Mouse (Mus musculus) forebrain, embryonic 13.5 days (tissue): ENCODE data around the gene Chd8. TPM values are rescaled to one million over a fixed set of nuclear protein-coding genes. Genes with fewer than 3 reads are reported as not detected.
A peak's percentile ranks its signal among the peaks of the same experiment; 100 is the strongest.

Experiments
- ATAC-seq: fragments of 200-750 bp; cut with Nextera tagmentation; 2 replicates; pipeline ENCODE4 v1.8.0; 2017
- H3K27ac ChIP-seq: fragments of 300-500 bp; sonication (generic); 2 replicates; pipeline ENCODE4 v1.5.1; 2015; ENCODE audit warnings: inconsistent platforms, mild to moderate bottlenecking, moderate library complexity
- H3K27me3 ChIP-seq: fragments of 300-500 bp; sonication (generic); 2 replicates; pipeline ENCODE4 v1.6.1; 2015; ENCODE audit warnings: mild to moderate bottlenecking, inconsistent platforms
- H3K36me3 ChIP-seq: fragments of 300-500 bp; sonication (generic); 2 replicates; pipeline ENCODE4 v1.6.1; 2015; ENCODE audit warnings: mild to moderate bottlenecking, inconsistent platforms; ENCODE audit not compliant: poor library complexity, severe bottlenecking
- H3K4me1 ChIP-seq: fragments of 300-500 bp; sonication (generic); 2 replicates; pipeline ENCODE4 v1.6.1; 2015; ENCODE audit warnings: inconsistent platforms
- H3K4me2 ChIP-seq: fragments of 300-500 bp; sonication (generic); 2 replicates; pipeline ENCODE4 v1.6.1; 2015; ENCODE audit warnings: inconsistent platforms, mild to moderate bottlenecking, moderate library complexity
- H3K4me3 ChIP-seq: fragments of 300-500 bp; sonication (generic); 2 replicates; pipeline ENCODE4 v1.5.1; 2015; ENCODE audit warnings: mild to moderate bottlenecking, inconsistent platforms
- H3K9ac ChIP-seq: fragments of 300-500 bp; sonication (generic); 2 replicates; pipeline ENCODE4 v1.6.1; 2015; ENCODE audit warnings: mild to moderate bottlenecking, inconsistent platforms
- H3K9me3 ChIP-seq: fragments of 300-500 bp; sonication (generic); replicated peaks from 2 replicates; pipeline ENCODE4 v1.6.1; 2016; ENCODE audit warnings: inconsistent platforms
- WGBS: fragments of 180-500 bp; shearing (Covaris S2); methylation state at CpG from one replicate; pipeline ENCODE4 v1.1.7; 2015; 5-methylcytosine and 5-hydroxymethylcytosine counted together
- polyA plus RNA-seq: library from polyadenylated mRNA; unstranded; fragments of >200 nt; fragmentation: Nextera tagmentation; extraction: Ambion mirVana; gene quantifications from 2 replicates; pipeline ENCODE4 v1.2.1, GENCODE M21; 2015

The Chd8 gene
- polyA plus RNA-seq, 1 experiment from 2014 or later: 48.6 TPM

- 2% methylated on average over 31 of the region's 59 CpGs for WGBS
- Histone ChIP-seq H3K4me1 (peaks cover 19% of the 10 kb centered on the region), H3K9me3 (no peaks in the 10 kb centered on the region), H3K36me3 (peaks cover 40% of the 10 kb centered on the region), H3K27me3 (no peaks in the 10 kb centered on the region), H3K4me2 (peak overlapping the region; percentile 81), H3K9ac (peak overlapping the region; percentile 99), H3K4me3 (peak overlapping the region; percentile 100), H3K27ac (peak overlapping the region; percentile 96)
- peak; percentile 36; the same call in 1 of the 2 replicates for ATAC-seq
These were observed 61.1 kb downstream of the Chd8 start for GRCm38 (mm10) chr14:52196230-52197155.

GRCm38 (mm10) chr14:52195691-52196090 lies 61.9 kb downstream of the Chd8 start:
- Histone ChIP-seq H3K9me3 (no peaks in the 10 kb centered on the region), H3K4me2 (peak overlapping the region; percentile 81), H3K4me3 (peak overlapping the region; percentile 100), H3K27ac (no peak overlapping the region), H3K9ac (peak overlapping the region; percentile 99; the same call in 1 of the 2 replicates), H3K27me3 (no peaks in the 10 kb centered on the region), H3K36me3 (peaks cover 34% of the 10 kb centered on the region), H3K4me1 (peaks cover 19% of the 10 kb centered on the region)
- 9% methylated on average over 3 of the region's 3 CpGs for WGBS
- no peak for ATAC-seq

DNA sequence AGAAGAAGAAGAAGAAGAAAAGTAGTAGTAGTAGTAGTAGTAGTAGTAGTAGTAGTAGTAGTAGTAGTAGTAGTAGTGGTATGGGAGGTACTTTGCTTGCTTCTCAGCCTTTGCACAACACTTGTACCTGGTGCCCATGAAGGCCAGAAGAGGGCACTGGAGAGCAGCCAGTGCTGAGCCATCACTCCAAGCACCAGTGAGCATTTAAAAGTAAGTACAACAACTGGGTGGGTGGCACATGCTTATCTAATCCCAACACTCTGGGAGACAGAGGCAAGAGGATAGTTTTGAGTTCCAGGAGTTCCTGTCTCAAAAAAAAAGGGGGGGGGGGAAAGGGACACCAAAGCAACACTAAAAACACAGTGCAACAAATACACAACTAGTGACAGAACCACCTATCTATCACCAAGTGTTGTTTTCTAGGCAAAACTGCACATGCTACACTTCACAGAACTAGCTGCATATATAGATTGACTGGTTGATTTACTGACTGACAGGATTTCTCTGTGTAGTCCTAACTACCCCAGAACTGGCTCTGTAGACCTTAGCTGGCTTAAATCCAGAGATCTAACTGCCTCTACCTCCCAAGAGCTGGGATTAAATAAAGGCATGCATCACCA lies 66.7 kb downstream of the Chd8 start:
- peaks cover 10% of the 10 kb centered on the region for H3K4me1 ChIP-seq
- no peak for ATAC-seq
- H3K27me3 ChIP-seq: no peaks in the 10 kb centered on the region
- H3K36me3 ChIP-seq: peaks cover 12% of the 10 kb centered on the region
- no peak overlapping the region for H3K4me2 ChIP-seq
- no peak overlapping the region for H3K9ac ChIP-seq
- no peaks in the 10 kb centered on the region for H3K9me3 ChIP-seq
- H3K4me3 ChIP-seq: no peak overlapping the region
- no peak overlapping the region for H3K27ac ChIP-seq

- no peak overlapping the region for H3K4me3 ChIP-seq
- H3K27me3 ChIP-seq: no peaks in the 10 kb centered on the region
- H3K9ac ChIP-seq: no peak overlapping the region
- 91% methylated on average over 2 of the region's 2 CpGs for WGBS
- no peaks in the 10 kb centered on the region for H3K4me1 ChIP-seq
- ATAC-seq: no peak
- H3K9me3 ChIP-seq: no peaks in the 10 kb centered on the region
- no peak overlapping the region for H3K4me2 ChIP-seq
- H3K27ac ChIP-seq: no peak overlapping the region
- H3K36me3 ChIP-seq: peaks cover 12% of the 10 kb centered on the region
These were observed 68.1 kb downstream of the Chd8 start for GRCm38 (mm10) chr14:52189519-52189918.

GRCm38 (mm10) chr14:52188788-52189187 lies 68.8 kb downstream of the Chd8 start:
- ATAC-seq: no peak
- Histone ChIP-seq H3K36me3 (peaks cover 16% of the 10 kb centered on the region), H3K4me1 (no peaks in the 10 kb centered on the region), H3K27me3 (no peaks in the 10 kb centered on the region), H3K9ac (no peak overlapping the region), H3K4me2 (no peak overlapping the region), H3K9me3 (no peaks in the 10 kb centered on the region), H3K4me3 (no peak overlapping the region), H3K27ac (no peak overlapping the region)
- WGBS: 87% methylated on average over 1 of the region's 1 CpGs

DNA sequence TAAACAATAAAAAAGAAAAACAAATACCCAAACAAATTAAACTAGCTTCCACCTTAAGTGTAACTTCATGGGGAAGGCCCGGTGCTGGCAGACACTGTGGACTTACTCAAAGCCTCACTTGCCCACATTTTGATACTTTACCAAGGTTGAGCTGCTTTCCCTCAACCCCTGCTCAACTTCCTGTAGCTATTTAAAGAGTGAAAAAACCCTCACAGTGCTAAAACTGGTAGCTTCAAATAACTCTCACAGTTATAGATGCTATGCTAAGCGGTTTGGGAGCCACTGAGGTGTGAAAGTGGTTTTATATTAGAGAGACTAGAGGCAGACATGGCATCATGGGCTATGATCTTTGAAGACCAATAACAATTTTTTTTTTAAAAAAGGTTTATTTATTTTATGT lies 91.0 kb downstream of the Chd8 start:
- H3K4me2 ChIP-seq: no peak overlapping the region
- WGBS: 96% methylated on average over 2 of the region's 2 CpGs
- peaks cover 82% of the 10 kb centered on the region for H3K36me3 ChIP-seq
- H3K4me3 ChIP-seq: no peak overlapping the region
- no peaks in the 10 kb centered on the region for H3K27me3 ChIP-seq
- H3K9ac ChIP-seq: no peak overlapping the region
- H3K27ac ChIP-seq: no peak overlapping the region
- no peaks in the 10 kb centered on the region for H3K9me3 ChIP-seq
- no peaks in the 10 kb centered on the region for H3K4me1 ChIP-seq
- no peak for ATAC-seq

- WGBS: 93% methylated on average over 6 of the region's 6 CpGs
- H3K36me3 ChIP-seq: peaks cover 80% of the 10 kb centered on the region
- no peak overlapping the region for H3K4me2 ChIP-seq
- no peak overlapping the region for H3K9ac ChIP-seq
- no peaks in the 10 kb centered on the region for H3K9me3 ChIP-seq
- H3K27ac ChIP-seq: no peak overlapping the region
- H3K27me3 ChIP-seq: no peaks in the 10 kb centered on the region
- no peak overlapping the region for H3K4me3 ChIP-seq
- no peak for ATAC-seq
- no peaks in the 10 kb centered on the region for H3K4me1 ChIP-seq
These were observed 96.7 kb downstream of the Chd8 start for GRCm38 (mm10) chr14:52160911-52161310.

GRCm38 (mm10) chr14:52155008-52155407 lies 102.6 kb downstream of the Chd8 start:
- no peaks in the 10 kb centered on the region for H3K9me3 ChIP-seq
- H3K27ac ChIP-seq: no peak overlapping the region
- no peak overlapping the region for H3K4me2 ChIP-seq
- peaks cover 24% of the 10 kb centered on the region for H3K36me3 ChIP-seq
- H3K27me3 ChIP-seq: peaks cover 3% of the 10 kb centered on the region; the same call in 1 of the 2 replicates
- WGBS: 90% methylated on average over 2 of the region's 2 CpGs
- no peak overlapping the region for H3K4me3 ChIP-seq
- H3K4me1 ChIP-seq: peaks cover 14% of the 10 kb centered on the region
- no peak for ATAC-seq
- no peak overlapping the region for H3K9ac ChIP-seq

DNA sequence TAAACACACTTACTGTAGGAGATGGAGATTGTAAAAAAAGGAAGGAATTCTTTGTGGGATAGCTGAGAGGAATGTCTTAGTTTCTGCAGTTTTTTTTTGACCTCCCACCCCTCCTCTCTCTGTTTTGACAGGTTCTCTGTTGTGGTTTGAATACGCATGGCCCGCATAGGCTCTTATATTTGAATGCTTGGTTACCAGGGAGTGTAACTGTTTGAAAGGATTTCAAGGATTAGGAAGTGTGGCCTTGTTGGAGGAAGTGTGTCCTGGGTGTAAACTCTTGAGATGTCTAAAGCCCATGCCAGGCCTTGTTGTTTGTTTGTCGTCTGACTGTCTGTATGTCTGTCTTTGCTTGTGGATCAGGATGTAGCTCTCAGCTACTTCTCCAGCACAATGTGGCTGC lies 105.0 kb downstream of the Chd8 start:
- H3K4me2 ChIP-seq: peak overlapping the region; percentile 39
- peaks cover 6% of the 10 kb centered on the region; the same call in 1 of the 2 replicates for H3K27me3 ChIP-seq
- peaks cover 14% of the 10 kb centered on the region for H3K4me1 ChIP-seq
- H3K9me3 ChIP-seq: no peaks in the 10 kb centered on the region
- H3K27ac ChIP-seq: no peak overlapping the region; the same call in 1 of the 2 replicates
- H3K9ac ChIP-seq: no peak overlapping the region
- ATAC-seq: peak; percentile 44; the same call in 1 of the 2 replicates
- H3K4me3 ChIP-seq: no peak overlapping the region
- H3K36me3 ChIP-seq: 0 out of 2 replicates have a peak, but pooled peaks cover under 1% of the 10 kb centered on the region
- WGBS: 16% methylated on average over 3 of the region's 3 CpGs

DNA sequence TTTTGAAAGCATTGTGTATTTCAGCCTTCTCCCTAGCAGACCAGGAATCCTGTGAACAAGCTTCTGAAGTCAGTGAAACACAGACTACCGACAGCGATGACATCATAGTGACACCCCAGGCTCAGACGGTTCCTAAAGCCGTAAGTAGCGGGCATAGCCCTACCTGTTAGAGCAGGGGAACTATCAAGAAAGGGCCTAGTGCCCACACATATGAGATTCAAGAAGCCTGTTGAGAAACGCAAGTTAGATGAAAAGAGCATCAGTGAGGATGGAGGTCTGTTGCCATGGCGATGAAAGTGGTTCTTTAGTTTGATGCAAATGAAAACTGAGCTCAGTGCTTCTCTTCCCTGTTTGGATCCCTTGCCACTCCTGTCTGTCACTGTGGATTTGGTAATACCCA lies 105.4 kb downstream of the Chd8 start:
- Histone ChIP-seq H3K27me3 (peaks cover 6% of the 10 kb centered on the region; the same call in 1 of the 2 replicates), H3K9me3 (no peaks in the 10 kb centered on the region), H3K27ac (no peak overlapping the region), H3K36me3 (no peaks in the 10 kb centered on the region), H3K4me2 (peak overlapping the region; percentile 39), H3K9ac (no peak overlapping the region), H3K4me3 (no peak overlapping the region), H3K4me1 (peaks cover 14% of the 10 kb centered on the region)
- 19% methylated on average over 7 of the region's 7 CpGs for WGBS
- peak; percentile 72 for ATAC-seq

GRCm38 (mm10) chr14:52149888-52150287 lies 107.7 kb downstream of the Chd8 start:
- 69% methylated on average over 4 of the region's 4 CpGs for WGBS
- Histone ChIP-seq H3K4me3 (no peak overlapping the region), H3K27me3 (peaks cover 6% of the 10 kb centered on the region; the same call in 1 of the 2 replicates)

More at GRCm38 (mm10) chr14:52149888-52150287, 107.7 kb downstream of the Chd8 start:
- H3K27ac ChIP-seq: no peak overlapping the region
- no peak overlapping the region for H3K9ac ChIP-seq
- peaks cover 14% of the 10 kb centered on the region for H3K4me1 ChIP-seq
- ATAC-seq: no peak
- no peaks in the 10 kb centered on the region for H3K36me3 ChIP-seq
- no peaks in the 10 kb centered on the region for H3K9me3 ChIP-seq
- H3K4me2 ChIP-seq: no peak overlapping the region
